Mouse (Mus musculus) ES-Bruce4 (cell line): Measurements from ENCODE around the gene Nckipsd.

Experiments used
- CTCF ChIP-seq: IDR thresholded peaks from one replicate; pipeline ENCODE4 v1.8.1; 2011; ENCODE audit warnings: low read depth, low read length
- POLR2A ChIP-seq: IDR thresholded peaks from one replicate; pipeline ENCODE4 v1.8.1; 2011; ENCODE audit warnings: low read length; ENCODE audit not compliant: insufficient read depth

- TF ChIP-seq CTCF (no peak), POLR2A (no peak)
Measured at GRCm38 (mm10) chr9:108761561-108761960, 46.6 kb upstream of the Nckipsd start.
